Mouse (Mus musculus) retina, adult 2 months (tissue): ENCODE results near the gene Spns3.

Experiments used
- DNase-seq: peaks from one replicate; pipeline ENCODE4 v3.0.0-alpha.2; 2012; ENCODE audit warnings: low read depth, low spot score

Gene Spns3

GRCm38 (mm10) chr11:72484549-72484948 lies 65.8 kb downstream of the Spns3 start:
- no peak for DNase-seq

- no peak for DNase-seq
These were observed 68.4 kb downstream of the Spns3 start for GRCm38 (mm10) chr11:72481952-72482351.

GRCm38 (mm10) chr11:72481313-72481712 lies 69.0 kb downstream of the Spns3 start:
- DNase-seq: no peak

GRCm38 (mm10) chr11:72479499-72479898 lies 70.8 kb downstream of the Spns3 start:
- no peak for DNase-seq

- DNase-seq: no peak
These were observed 72.1 kb downstream of the Spns3 start for GRCm38 (mm10) chr11:72478228-72478627.

- no peak for DNase-seq
These were observed 72.7 kb downstream of the Spns3 start for GRCm38 (mm10) chr11:72477653-72478052.

- DNase-seq: no peak
These were observed 73.1 kb downstream of the Spns3 start for GRCm38 (mm10) chr11:72477182-72477581.

- no peak for DNase-seq
These were observed 74.2 kb downstream of the Spns3 start for GRCm38 (mm10) chr11:72476074-72476625.

GRCm38 (mm10) chr11:72475408-72475807 lies 74.9 kb downstream of the Spns3 start:
- DNase-seq: no peak

GRCm38 (mm10) chr11:72474926-72475325 lies 75.4 kb downstream of the Spns3 start:
- no peak for DNase-seq

GRCm38 (mm10) chr11:72473540-72473939 lies 76.8 kb downstream of the Spns3 start:
- no peak for DNase-seq

- DNase-seq: no peak
These were observed 78.9 kb downstream of the Spns3 start for GRCm38 (mm10) chr11:72471381-72471780.

- DNase-seq: no peak
These were observed 80.3 kb downstream of the Spns3 start for GRCm38 (mm10) chr11:72470004-72470403.

- no peak for DNase-seq
These were observed 81.1 kb downstream of the Spns3 start for GRCm38 (mm10) chr11:72469217-72469616.

- DNase-seq: no peak
These were observed 81.8 kb downstream of the Spns3 start for GRCm38 (mm10) chr11:72468525-72468924.

- no peak for DNase-seq
These were observed 83.4 kb downstream of the Spns3 start for GRCm38 (mm10) chr11:72466694-72467507.

GRCm38 (mm10) chr11:72465978-72466693 lies 84.2 kb downstream of the Spns3 start:
- no peak for DNase-seq

GRCm38 (mm10) chr11:72464821-72465220 lies 85.5 kb downstream of the Spns3 start:
- no peak for DNase-seq

- no peak for DNase-seq
These were observed 88.8 kb downstream of the Spns3 start for GRCm38 (mm10) chr11:72461500-72461981.

GRCm38 (mm10) chr11:72458502-72458901 lies 91.8 kb downstream of the Spns3 start:
- DNase-seq: no peak

GRCm38 (mm10) chr11:72457995-72458496 lies 92.3 kb downstream of the Spns3 start:
- DNase-seq: no peak

GRCm38 (mm10) chr11:72455694-72456093 lies 94.6 kb downstream of the Spns3 start:
- no peak for DNase-seq
